Mouse (Mus musculus) E14TG2a.4 (cell line): Measurements from ENCODE around the gene Ampd1.

Experiments
- H3K27me3 ChIP-seq: 2 replicates; pipeline ENCODE4 v1.6.1; 2014; ENCODE audit warnings: low read length, control low read depth; ENCODE audit not compliant: insufficient read depth
- H3K36me3 ChIP-seq: 2 replicates; pipeline ENCODE4 v1.6.1; 2014; ENCODE audit warnings: low read length, control low read depth; ENCODE audit not compliant: insufficient read depth
- H3K4me1 ChIP-seq: replicated peaks from 2 replicates; pipeline ENCODE4 v1.6.1; 2014; ENCODE audit warnings: low read depth, low read length, control low read depth
- H3K4me3 ChIP-seq: replicated peaks from 2 replicates; pipeline ENCODE4 v1.5.1; 2014; ENCODE audit warnings: mild to moderate bottlenecking, low read length
- H3K9me3 ChIP-seq: 2 replicates; pipeline ENCODE4 v1.6.1; 2014; ENCODE audit warnings: low read length, control low read depth
- CTCF ChIP-seq: conservative IDR thresholded peaks from 2 replicates; pipeline ENCODE4 v1.5.1; 2014; ENCODE audit warnings: low read length
- NANOG ChIP-seq: IDR thresholded peaks from 2 replicates; pipeline ENCODE4 v1.6.1; 2014; ENCODE audit warnings: borderline replicate concordance, low read length, mixed read lengths
- POU5F1 ChIP-seq: IDR thresholded peaks from 2 replicates; pipeline ENCODE4 v1.6.1; 2014; ENCODE audit warnings: low read length, borderline replicate concordance

The Ampd1 gene

GRCm38 (mm10) chr3:103147775-103148174 is 74.0 kb downstream of the Ampd1 start:
- TF ChIP-seq POU5F1 (no peak), CTCF (peak; percentile 21; the same call in 1 of the 2 replicates)
- peaks cover 80% of the 10 kb centered on the region for H3K36me3 ChIP-seq
- no peaks in the 10 kb centered on the region for H3K27me3 ChIP-seq
- H3K4me1 ChIP-seq: peaks cover 68% of the 10 kb centered on the region
- peak overlapping the region; percentile 51 for H3K4me3 ChIP-seq
- no peaks in the 10 kb centered on the region for H3K9me3 ChIP-seq

GRCm38 (mm10) chr3:103148941-103149340 is 75.1 kb downstream of the Ampd1 start:
- Histone ChIP-seq H3K4me1 (peaks cover 58% of the 10 kb centered on the region), H3K9me3 (no peaks in the 10 kb centered on the region), H3K27me3 (no peaks in the 10 kb centered on the region), H3K36me3 (peaks cover 82% of the 10 kb centered on the region), H3K4me3 (no peak overlapping the region)
- no peak for TF ChIP-seq NANOG
- no peak for TF ChIP-seq CTCF
- TF ChIP-seq POU5F1: no peak
